Mouse (Mus musculus): Measurements from ENCODE around the gene Pofut1. TPM values are rescaled to one million over a fixed set of nuclear protein-coding genes. Genes with fewer than 3 reads are reported as not detected.

The Pofut1 gene
- total RNA-seq (2021) = 10 to 100 TPM; 14.9 to 18.4 TPM

DNA sequence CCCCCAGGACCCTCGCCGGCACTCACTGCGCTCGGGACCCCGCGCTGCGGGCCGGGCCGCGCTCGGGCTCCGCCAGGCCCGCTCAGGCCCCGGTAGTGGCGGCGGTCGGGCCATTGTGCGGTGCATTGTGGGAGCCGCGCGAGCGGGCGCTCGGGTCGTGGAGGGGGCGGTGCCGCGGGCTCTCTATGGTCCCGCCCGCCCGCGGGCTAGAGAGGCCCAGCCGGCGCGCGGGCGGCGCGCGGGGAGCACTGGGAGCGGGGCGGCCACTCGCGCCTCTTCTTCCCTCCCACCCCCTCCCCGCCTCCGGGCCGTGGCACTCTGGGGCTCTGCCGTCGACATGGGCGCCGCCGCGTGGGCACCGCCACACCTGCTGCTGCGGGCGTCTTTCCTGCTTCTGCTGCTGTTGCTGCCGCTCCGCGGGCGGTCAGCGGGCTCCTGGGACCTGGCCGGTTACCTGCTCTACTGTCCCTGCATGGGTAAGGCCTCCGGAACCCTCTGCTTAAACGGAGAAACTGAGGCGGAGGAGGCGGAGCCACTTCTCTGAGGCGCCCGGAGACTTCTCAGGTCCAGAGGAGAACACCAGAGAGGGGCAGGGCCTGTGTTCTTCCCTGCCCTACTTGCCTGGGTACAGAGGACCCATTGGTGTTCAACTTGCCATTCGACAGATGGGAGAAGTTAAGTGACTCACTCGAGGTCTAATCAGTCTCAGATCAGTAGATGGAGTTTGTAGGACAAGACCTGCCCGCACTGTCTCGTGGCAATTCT, at the start of gene Pofut1, which contains the start of gene Plagl2:
Pofut1 (plus strand) TSS at position 284 of the 765 bp plus-strand sequence.
Plagl2 (minus strand) TSS at position 177 of the 765 bp plus-strand sequence.
- peak; percentile 85 to 93 for DNase-seq (ENCODE audit: low spot score in 2 of 2)
- intact Hi-C loops (cut with DNase I) = loop anchor here (2.0 to 5.0 kb wide), 2 partner anchors 79 to 103 kb away; partner anchors contain the start of genes Asxl1 and Tm9sf4

DNA sequence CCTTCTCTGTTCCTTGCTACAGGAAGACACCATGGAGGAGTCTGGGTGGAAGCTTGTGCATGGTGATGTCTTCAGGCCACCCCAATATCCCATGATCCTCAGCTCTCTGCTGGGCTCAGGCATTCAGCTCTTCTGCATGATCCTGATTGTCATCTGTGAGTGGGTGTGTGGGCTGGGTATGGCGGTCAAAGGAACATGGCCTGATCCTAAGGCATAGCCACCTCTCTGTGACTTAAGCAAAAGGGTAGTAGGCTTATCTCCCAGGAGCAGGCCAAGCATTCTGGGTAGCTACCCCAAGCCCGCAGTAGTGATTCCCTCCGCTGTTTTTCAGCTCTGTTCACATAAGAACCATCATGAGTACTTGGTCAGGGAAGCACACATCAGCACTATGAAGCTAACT, 47.1 kb upstream of the Pofut1 start:
- no peak for DNase-seq (ENCODE audit: low spot score in 2 of 2)
- intact Hi-C loops (cut with DNase I) = no loop called here

DNA sequence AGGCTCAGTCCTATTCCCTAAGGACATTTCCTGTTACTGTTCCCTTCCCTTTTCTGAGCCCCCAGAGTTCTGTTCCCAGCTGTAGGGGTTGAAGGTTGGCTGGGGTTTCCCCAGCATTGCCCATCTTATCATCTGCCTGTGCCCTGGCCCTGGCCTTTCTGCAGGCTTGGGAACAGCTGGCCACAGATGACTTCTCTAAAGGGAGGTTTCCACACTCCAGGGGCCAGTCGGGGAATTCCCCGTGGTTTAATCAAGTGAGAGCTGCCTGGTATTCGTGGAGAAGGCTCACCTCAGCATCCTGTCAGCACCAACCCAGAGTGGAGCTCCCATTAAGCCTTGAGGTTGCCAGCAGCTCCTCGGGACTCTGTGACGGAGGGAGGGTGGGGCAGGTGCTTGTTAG, 42.8 kb upstream of the Pofut1 start:
- intact Hi-C loops (cut with DNase I) = no loop called here
- DNase-seq (ENCODE audit: low spot score in 2 of 2) = no peak

DNA sequence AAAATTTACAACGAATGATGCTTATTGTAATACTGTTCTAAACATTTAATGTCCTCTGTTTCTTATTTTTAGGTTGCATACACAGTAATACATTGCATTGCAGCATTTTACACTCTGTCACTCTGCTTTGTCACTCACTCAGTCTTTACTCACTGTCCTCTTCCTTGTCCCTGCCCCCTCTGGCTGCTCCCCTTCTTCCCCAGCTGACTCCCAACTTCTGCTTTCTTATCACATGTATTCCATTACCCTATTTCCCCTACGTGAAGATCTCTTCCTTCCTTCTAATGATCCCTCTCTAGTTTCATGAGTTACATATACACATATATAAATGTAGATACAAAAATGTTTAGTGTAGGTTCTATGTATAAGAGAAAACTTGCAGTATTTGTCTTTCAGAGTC, 42.2 kb upstream of the Pofut1 start:
- intact Hi-C loops (cut with DNase I) = no loop called here
- no peak for DNase-seq (ENCODE audit: low spot score in 2 of 2)

DNA sequence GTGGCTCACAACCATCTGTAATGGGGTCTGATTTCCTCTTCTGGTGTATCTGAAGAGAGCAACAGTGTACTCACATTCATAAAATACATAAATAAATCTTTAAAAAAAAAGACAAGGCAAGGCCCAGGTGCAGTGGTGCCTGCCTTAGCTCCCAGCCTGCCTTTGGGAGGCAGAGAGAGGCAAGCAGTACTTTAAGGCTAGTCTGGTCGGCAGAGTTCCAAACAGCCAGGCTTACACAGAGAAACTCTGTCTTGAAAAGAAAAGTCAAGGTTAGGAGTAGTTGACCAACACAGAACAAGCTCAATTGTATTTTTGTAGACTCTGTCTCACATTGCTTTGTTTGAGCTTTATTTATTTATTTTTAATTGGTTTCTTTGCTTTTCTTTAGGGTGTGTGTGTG, 38.6 kb upstream of the Pofut1 start:
- no peak for DNase-seq (ENCODE audit: low spot score in 2 of 2)
- intact Hi-C loops (cut with DNase I) = no loop called here

DNA sequence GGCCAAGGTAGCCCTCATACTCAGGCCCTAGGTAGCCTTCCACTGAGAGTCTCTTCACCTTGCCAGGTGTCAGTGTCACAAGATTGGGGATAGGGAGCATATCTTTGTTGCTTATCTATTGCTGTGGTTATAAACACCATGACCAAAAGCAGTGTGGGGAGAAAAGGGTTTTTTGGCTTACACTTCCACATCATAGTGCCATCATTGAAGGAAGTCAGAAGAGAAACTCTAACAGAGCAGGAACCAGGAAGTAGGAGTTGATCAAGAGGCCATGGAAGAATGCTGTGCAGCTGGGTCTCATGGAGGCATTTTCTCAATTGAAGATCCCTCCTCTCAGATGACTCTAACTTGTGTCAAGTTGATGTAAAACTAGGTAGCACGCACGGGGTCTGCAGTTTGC, 33.2 kb upstream of the Pofut1 start:
- DNase-seq (ENCODE audit: low spot score in 2 of 2) = no peak
- intact Hi-C loops (cut with DNase I) = no loop called here

DNA sequence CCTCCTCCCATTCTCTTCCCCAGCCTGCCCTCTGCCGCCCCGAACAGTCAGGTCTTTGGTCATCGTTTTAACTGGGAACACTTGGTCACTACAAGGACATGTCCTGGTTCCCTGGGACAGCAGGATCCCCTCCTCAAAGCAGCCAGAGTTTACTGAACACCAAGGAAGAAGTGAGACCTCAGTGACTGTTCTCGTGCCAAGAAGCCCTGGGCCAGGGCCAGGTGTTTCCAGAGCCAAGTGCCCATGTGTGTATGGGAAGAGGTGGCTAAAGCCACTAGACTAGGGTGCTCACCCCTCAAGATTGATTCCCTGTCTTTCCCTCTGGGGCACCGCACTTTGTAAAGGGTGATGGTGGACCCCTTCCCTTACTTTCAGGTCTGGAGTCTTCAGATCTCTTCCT, 32.0 kb upstream of the Pofut1 start:
- intact Hi-C loops (cut with DNase I) = no loop called here

DNA sequence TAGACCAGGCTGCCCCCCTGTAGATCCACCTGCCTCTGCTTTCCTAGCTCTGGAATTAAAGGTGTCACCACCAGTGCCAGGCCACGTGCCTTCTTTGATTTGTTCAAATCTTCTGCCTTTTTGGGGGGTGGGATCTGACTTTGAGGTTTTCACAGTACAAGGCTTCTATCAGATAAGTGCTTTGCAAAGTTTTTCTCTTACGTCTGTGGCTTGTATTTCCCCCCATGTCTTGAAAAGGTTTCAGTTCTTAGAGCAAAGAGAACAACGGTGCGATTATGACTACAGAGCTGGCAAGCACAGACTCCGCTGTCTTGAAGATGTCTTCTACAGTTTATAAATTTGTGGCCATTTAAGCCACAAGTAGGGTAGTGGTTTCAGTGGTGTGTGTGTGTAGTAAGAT, 29.9 kb upstream of the Pofut1 start:
- intact Hi-C loops (cut with DNase I) = no loop called here
- no peak for DNase-seq (ENCODE audit: low spot score in 2 of 2)

More for the DNA sequence above, 32.0 kb upstream of the Pofut1 start:
- DNase-seq (ENCODE audit: low spot score in 2 of 2) = no peak

DNA sequence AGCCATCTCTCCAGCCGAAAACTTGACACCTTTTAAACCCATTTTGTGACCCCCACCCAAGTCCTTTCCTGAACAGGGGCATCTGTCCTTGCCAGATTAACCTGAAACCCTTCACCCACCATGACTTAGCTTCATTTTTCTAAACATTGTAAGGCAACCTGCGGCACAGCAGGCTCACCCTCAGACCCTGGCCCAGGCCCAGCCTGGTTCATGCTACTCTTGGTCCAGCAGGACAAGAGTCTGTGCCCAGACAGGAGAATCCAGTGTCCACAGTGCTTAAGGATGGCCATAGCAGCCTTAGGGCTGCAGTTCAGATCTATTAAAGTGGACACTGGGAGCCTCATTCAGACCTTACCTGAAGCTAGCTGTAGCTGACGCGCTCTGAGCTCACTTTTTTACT, 28.0 kb upstream of the Pofut1 start:
- intact Hi-C loops (cut with DNase I) = no loop called here
- DNase-seq (ENCODE audit: low spot score in 2 of 2) = no peak

DNA sequence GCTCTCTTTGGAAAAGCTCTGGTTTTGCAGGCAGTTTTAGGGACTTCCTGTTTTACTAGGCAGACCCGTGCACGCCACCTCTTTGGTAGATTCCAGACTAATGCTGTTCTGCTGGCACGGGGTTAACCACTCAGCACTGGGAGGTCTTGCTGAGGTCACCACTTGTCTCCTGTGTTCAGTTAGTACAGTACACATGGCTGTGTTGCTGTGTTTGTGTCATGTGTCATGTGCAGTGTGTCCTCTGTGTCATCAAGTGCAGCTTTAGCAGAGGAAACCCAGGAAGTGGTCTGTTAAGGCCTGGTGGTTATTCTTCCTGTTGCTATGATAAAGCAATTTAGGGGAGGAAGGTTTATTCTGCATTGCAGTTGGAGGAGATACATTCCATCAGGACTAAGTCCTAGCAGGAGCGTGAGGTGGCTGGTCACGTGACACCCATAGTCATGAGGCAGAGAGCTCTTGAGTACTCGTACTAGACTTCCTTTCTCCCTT, 26.5 kb upstream of the Pofut1 start:
- no peak for DNase-seq (ENCODE audit: low spot score in 2 of 2)
- intact Hi-C loops (cut with DNase I) = no loop called here

DNA sequence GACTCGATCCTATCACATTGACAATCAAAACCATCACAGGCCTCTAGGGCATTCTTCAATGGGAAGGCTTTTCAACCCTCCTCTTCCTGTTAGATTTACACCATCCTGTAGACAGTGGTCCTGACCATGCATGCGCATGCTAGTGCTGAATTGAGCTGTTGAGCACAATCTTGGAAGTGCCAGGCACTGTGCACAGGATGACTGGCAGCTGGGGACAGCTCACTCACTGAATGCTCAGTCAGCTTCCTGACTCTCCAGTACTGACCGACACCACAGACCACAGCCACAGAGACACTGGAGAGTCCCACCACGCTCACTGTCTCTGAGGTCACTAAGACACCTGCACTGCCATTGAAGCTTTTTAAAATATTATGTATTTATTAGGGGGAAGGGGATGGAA, 25.9 kb upstream of the Pofut1 start:
- DNase-seq (ENCODE audit: low spot score in 2 of 2) = no peak
- intact Hi-C loops (cut with DNase I) = no loop called here

DNA sequence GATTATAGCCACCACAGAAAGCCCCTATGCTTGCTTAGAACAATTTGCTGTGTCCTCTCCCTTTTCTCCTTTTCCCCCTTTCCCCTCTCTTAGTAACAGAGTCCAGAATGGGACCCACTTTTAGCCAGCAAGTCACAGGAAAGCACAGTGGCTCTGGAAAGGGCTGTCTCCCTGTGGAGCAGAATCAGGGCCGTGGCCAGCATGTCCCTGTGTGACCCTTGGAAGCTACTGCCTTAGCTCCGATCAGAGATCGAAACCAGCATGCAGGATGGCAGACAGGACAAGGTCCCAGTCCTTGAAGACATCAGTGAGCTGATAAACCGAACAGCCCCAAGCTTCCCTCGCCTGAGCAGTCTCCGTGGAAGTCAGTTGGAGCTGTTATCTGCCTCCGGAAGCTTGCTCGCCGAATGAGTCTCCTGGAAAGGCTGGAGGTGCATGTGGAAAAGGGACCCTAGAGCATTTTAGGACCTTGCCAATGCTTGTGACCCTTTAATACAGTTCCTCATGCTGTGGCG, 23.4 kb upstream of the Pofut1 start:
- no peak for DNase-seq (ENCODE audit: low spot score in 2 of 2)
- intact Hi-C loops (cut with DNase I) = no loop called here

DNA sequence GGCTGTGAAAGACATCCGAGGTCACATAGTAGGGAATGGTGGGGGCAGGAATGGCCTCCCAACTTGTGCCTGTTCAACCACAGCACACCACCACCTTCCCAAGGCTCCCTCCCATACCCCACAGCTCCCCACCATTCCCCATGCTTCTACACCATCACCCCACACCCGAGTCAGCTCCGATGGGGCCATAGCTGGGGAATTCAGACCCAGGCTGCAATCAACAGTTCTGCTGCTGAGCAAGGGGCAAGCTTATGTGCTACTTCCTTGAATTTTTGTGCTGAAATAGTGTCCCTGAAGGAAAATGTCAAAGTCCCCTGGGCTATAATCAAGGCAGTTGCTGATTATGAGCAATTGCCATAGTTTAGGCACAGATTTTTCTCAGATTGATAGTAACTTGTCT, 22.8 kb upstream of the Pofut1 start:
- intact Hi-C loops (cut with DNase I) = no loop called here
- no peak for DNase-seq (ENCODE audit: low spot score in 2 of 2)

DNA sequence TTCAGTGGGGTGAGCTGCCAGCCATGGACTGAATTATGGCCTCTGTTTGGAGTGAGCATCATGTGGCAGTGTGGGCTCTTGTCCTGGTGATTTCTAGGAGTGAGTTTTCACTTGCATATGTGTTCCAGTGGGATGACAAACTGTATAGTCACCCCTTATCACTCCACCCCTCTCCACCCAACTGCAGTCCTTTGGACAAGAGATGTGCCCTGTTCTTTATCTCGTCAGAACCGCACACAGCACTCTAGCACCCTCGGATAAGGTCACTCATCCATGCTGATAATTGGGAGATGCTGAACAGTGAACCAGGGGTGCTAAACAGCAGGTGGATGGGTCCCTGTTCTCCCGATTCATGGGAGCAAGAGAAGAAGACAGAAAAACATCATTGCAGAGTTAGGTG, 19.7 kb upstream of the Pofut1 start:
- intact Hi-C loops (cut with DNase I) = no loop called here

DNA sequence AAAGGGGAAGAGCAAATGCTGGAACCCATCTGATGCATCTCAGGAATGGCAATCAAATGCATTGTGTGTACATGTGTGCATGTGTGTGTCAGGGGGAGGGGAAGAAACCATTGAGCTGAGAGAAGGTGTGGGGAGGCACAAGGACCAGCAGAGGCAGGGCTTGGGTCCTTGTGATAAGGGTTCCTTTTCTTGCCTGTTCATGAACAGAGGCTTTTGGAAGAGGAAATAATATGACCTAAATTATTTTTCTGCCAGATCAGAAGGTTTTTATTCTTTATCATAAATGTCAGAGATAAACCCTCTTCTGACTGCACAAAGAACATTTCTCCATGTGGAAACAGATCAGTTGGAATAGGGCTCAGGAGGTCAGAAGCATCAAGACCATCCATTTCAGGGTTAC, 19.2 kb upstream of the Pofut1 start:
- intact Hi-C loops (cut with DNase I) = no loop called here
- DNase-seq (ENCODE audit: low spot score in 2 of 2) = no peak

More for the DNA sequence above, 19.7 kb upstream of the Pofut1 start:
- no peak for DNase-seq (ENCODE audit: low spot score in 2 of 2)

DNA sequence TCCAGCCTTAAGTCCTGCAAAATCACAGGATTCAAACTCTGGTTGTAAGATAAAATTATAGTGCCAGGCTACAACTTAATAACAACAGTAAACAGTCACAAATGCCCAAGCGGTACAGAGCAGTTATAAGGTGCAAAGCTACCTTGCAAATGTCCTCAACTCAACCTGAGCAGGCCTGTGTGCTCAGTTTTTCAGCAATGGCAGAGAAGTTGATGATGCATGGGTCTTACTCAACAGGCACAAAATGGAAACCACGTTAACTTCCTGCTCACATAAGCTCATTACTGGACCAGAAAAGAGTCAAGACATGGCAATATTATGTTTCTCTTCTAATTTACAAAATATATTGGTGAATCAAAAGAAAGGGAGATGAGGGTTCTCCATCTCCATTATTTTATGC, 18.8 kb upstream of the Pofut1 start:
- intact Hi-C loops (cut with DNase I) = no loop called here
- no peak for DNase-seq (ENCODE audit: low spot score in 2 of 2)

DNA sequence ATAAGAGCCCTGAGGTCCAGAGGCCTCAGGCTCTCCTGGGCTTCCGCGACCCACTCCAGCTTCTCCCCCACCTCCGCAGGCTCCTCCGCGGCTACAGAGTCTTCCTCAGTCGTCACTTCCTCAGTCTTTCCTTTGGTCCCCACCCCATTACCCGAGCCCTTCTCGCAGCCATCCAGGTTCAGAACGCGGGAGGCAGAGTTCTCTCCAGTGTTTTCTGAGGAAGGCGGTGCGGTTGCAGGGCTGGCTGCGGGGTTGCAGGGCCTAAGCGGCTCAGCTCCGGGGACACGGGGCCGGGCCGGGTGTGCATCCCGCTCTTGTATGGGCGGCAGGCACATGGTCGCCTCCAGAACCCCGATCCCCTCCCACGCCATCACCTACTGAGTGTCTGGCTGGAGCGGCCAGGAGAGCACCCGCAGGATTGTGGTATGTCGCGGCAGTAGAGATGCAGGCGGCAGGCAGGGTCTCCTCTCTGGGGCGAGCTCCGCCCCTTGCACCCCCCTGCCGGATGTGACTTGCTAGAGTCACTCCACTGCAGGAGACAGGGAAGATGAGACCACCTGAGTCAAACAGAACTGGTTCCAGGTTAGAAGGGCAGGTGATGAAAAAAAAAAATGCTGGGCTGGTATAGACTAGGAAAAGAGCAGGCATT, 16.3 kb upstream of the Pofut1 start, which contains the start of gene Tspyl3:
Tspyl3 (minus strand) TSS at position 496 of the 649 bp plus-strand sequence.
- intact Hi-C loops (cut with DNase I) = no loop called here
- DNase-seq (ENCODE audit: low spot score in 2 of 2) = peak; percentile 59 to 65

DNA sequence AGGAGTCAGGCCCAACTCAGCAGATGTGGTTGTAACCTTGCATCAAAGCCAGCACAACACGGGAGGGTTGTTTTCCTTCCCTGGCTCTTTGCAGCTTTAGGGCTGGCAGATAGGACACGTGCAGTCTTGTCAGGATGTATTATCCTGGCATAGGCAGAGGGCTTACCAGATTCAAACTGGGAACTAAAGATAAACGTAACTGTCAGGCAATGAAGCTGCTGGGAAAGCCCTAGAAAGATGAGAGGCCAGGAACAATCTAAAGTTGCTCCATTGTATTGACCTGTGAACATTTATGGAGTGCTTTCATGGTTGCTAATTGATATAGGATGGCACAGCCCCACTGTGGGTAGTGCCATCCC, 15.8 kb upstream of the Pofut1 start:
- intact Hi-C loops (cut with DNase I) = no loop called here

DNA sequence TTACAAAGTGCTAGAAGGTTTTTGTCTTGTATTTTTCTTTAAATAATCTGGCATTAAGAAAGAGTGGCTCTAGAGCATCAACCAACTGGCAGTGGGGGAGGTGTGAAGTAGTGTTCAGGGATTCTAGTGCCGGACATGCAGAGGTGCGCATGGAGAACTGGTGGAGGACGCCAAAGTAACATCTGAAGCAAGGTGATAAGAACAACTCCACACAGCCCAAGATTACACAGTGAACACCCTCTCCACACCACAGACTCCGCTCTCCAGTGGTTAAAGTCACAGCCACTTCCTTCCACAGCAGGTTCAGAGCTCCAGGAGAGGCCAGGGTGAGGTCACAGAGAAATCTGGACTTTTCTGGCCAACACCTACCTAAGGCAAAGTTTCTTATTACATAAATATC, 13.4 kb upstream of the Pofut1 start:
- no peak for DNase-seq (ENCODE audit: low spot score in 2 of 2)
- intact Hi-C loops (cut with DNase I) = no loop called here

More for the DNA sequence above, 15.8 kb upstream of the Pofut1 start:
- no peak for DNase-seq (ENCODE audit: low spot score in 2 of 2)

DNA sequence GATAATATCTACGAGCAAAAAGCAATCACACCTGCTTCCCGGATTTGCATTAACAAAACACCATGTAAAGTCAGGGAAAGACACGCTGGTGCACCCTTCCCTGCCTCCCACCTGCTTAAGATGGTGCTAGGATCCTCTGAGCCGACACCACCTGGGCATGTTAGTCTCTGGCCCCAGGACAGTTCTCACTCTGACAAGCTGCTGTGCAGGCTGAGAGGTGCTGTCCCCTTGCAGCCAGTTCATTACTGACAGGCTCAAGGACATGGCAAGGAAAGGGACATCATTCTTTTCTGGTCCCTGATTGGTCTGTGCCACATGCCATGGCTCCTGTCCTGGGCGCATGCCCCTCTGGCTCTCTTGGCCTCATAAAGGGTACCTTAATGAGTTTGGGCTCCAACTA, 12.8 kb upstream of the Pofut1 start:
- no peak for DNase-seq (ENCODE audit: low spot score in 2 of 2)
- intact Hi-C loops (cut with DNase I) = no loop called here

DNA sequence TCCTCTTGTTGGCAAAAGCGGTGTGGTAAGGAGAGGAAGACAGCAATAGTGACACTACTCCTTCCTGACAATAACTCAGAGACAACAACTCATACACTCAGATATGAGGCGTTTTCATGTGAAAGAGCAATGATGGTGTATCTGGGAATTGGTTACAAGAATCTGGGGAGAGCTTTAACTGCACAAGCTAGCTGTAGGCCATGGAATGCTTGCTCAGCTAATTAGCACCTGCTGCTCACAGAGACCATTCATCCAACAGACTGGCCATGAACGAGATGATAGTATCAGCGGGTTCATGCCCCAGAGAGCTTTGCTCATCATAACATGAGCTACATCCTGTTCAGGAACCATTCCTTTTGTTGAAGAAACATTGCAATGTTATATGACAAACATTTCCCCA, 4.1 kb upstream of the Pofut1 start:
- intact Hi-C loops (cut with DNase I) = no loop called here
- no peak for DNase-seq (ENCODE audit: low spot score in 2 of 2)

Data from left cerebral cortex, postnatal 36 days (tissue).